Mouse (Mus musculus) thymus, adult 2 months (tissue): ENCODE data around the gene Ulbp1. TPM values are rescaled to one million over a fixed set of nuclear protein-coding genes. Genes with fewer than 3 reads are reported as not detected.
A peak's percentile ranks its signal among the peaks of the same experiment; 100 is the strongest.
"Not testable (repeated sequence)": the region's sequence is repeated elsewhere in the genome, so short reads cannot be mapped to it uniquely, and the experiment has no call there.

Source experiments
- DNase-seq: peaks from one replicate; pipeline ENCODE4 v3.0.0; 2021
- H3K27ac ChIP-seq: fragments of 200-500 bp; 2 replicates; pipeline ENCODE4 v1.5.1; 2012; ENCODE audit warnings: low read length, control low read depth; ENCODE audit not compliant: control insufficient read depth, insufficient read depth
- H3K27me3 ChIP-seq: fragments of 200-500 bp; 2 replicates; pipeline ENCODE4 v1.6.1; 2012; ENCODE audit warnings: mild to moderate bottlenecking, low read length, moderate library complexity, mixed read lengths; ENCODE audit not compliant: control insufficient read depth, insufficient read depth
- H3K36me3 ChIP-seq: fragments of 200-500 bp; 2 replicates; pipeline ENCODE4 v1.6.1; 2012; ENCODE audit warnings: mild to moderate bottlenecking, low read length, moderate library complexity; ENCODE audit not compliant: control insufficient read depth, insufficient read depth
- H3K4me1 ChIP-seq: fragments of 200-500 bp; replicated peaks from 2 replicates; pipeline ENCODE4 v1.6.1; 2012; ENCODE audit warnings: low read length; ENCODE audit not compliant: control insufficient read depth, insufficient read depth
- H3K4me3 ChIP-seq: fragments of 200-500 bp; 2 replicates; pipeline ENCODE4 v1.5.1; 2012; ENCODE audit warnings: mild to moderate bottlenecking, low read length, control low read depth, moderate library complexity; ENCODE audit not compliant: control insufficient read depth, insufficient read depth
- CTCF ChIP-seq: fragments of 200-500 bp; IDR thresholded peaks from 2 replicates; pipeline ENCODE4 v1.5.1; 2012; ENCODE audit warnings: mild to moderate bottlenecking, control low read depth, low read length, moderate library complexity, borderline replicate concordance; ENCODE audit not compliant: control insufficient read depth, poor library complexity, insufficient read depth; ENCODE audit errors: extremely low read depth
- POLR2A ChIP-seq: fragments of 200-500 bp; IDR thresholded peaks from 2 replicates; pipeline ENCODE4 v1.6.1; 2012; ENCODE audit warnings: mild to moderate bottlenecking, low read length, control low read depth, moderate library complexity; ENCODE audit not compliant: control insufficient read depth, poor library complexity, insufficient read depth; ENCODE audit errors: extremely low read depth
- WGBS: fragments of 180-500 bp; shearing (Covaris S2); methylation state at CpG from one replicate; pipeline ENCODE4 v1.1.7; 2018; 5-methylcytosine and 5-hydroxymethylcytosine counted together
- polyA plus RNA-seq: library from polyadenylated mRNA; depleted of rRNA; stranded (reverse); fragments of >200 nt; gene quantifications from 2 replicates; pipeline ENCODE4 v1.2.3, GENCODE M21; 2012; rRNA removed

Ulbp1 gene
- 8.4 and 9.5 TPM in 2 replicates for polyA plus RNA-seq

DNA sequence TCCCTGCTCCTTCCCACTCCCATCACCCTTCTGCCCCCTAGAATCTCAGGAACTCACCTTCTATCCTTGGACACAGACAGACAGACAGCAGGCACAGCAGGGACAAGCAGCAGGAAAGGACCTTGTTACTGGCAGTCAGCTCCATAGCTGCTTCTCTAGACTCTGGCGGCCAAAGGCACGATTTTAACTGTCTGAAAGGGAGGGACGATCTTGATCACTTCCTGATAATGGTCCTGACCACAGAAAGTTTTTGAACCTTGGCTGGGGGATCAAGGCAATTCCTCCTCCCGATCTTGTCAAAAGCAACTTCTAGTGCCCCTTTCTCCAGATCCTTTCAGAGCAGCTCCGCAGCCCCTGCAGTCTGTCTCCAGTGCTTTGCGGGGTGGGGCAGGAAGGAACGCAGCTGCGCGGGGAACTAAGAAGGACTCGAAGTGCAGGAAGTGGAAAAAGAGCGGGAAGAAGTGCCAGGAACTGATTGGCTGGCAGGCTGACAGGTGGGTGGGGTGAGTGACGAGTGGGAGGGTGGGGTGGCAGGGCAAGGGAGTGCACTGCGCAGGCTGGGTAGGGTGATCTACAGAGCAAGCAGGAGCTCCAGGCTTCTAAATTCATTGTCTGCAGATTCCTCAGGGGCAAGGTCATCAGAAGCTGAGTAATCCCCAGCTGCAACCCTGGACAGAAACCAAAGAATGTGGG, at the start of gene Ulbp1:
Gene Ulbp1, minus strand, starts transcription at position 442 of the 693 bp plus-strand sequence.
- DNase-seq = peak; percentile 87
- no peaks in the 10 kb centered on the region for H3K36me3 ChIP-seq
- peaks cover 12% of the 10 kb centered on the region for H3K4me1 ChIP-seq
- no peaks in the 10 kb centered on the region for H3K27me3 ChIP-seq
- WGBS = 1% methylated on average over 13 of the region's 13 CpGs
- peak within 1 kb of the TSS; percentile 65 for H3K4me3 ChIP-seq
- TF ChIP-seq POLR2A = 0 out of 2 replicates have a peak, but pooled peaks have one; percentile 33
- TF ChIP-seq CTCF = no peak
- H3K27ac ChIP-seq = peak within 1 kb of the TSS; percentile 26; the same call in 1 of the 2 replicates

- not testable (repeated sequence) for H3K4me1 ChIP-seq, H3K4me3 ChIP-seq, H3K36me3 ChIP-seq, DNase-seq, H3K27ac ChIP-seq, H3K27me3 ChIP-seq
- WGBS = 50% methylated on average over 1 of the region's 1 CpGs
Observed at GRCm38 (mm10) chr10:7498180-7498579, 24.7 kb upstream of the Ulbp1 start.

- H3K4me1 ChIP-seq, H3K4me3 ChIP-seq, H3K27me3 ChIP-seq, H3K36me3 ChIP-seq, H3K27ac ChIP-seq: not testable (repeated sequence)
- 16% methylated on average over 10 of the region's 10 CpGs for WGBS
- peak; percentile 9 for DNase-seq
Observed at GRCm38 (mm10) chr10:7492384-7492783, 18.9 kb upstream of the Ulbp1 start.

- H3K36me3 ChIP-seq = no peaks in the 10 kb centered on the region
- H3K4me1 ChIP-seq = no peaks in the 10 kb centered on the region
- DNase-seq = no peak
- H3K27me3 ChIP-seq = no peaks in the 10 kb centered on the region
- WGBS = 20% methylated on average over 4 of the region's 4 CpGs
- TF ChIP-seq POLR2A (no peak), CTCF (no peak)
- H3K27ac ChIP-seq = no peak overlapping the region
- no peak overlapping the region for H3K4me3 ChIP-seq
Observed at GRCm38 (mm10) chr10:7483650-7484049, 10.2 kb upstream of the Ulbp1 start.

GRCm38 (mm10) chr10:7474225-7474624, 787 bp upstream of the Ulbp1 start:
- 7% methylated on average over 7 of the region's 13 CpGs for WGBS
- H3K4me1 ChIP-seq = peaks cover 12% of the 10 kb centered on the region
- not testable (repeated sequence) for H3K27me3 ChIP-seq, H3K36me3 ChIP-seq, H3K27ac ChIP-seq, DNase-seq
- peak overlapping the region; percentile 24; the same call in 1 of the 2 replicates for H3K4me3 ChIP-seq

GRCm38 (mm10) chr10:7471664-7472063, 1.8 kb downstream of the Ulbp1 start:
- Histone ChIP-seq H3K4me1 (peaks cover 12% of the 10 kb centered on the region), H3K4me3 (no peak overlapping the region), H3K36me3 (peaks cover 8% of the 10 kb centered on the region), H3K27ac (no peak overlapping the region), H3K27me3 (no peaks in the 10 kb centered on the region)
- no peak for DNase-seq
- 50% methylated on average over 3 of the region's 3 CpGs for WGBS
- TF ChIP-seq POLR2A (no peak), CTCF (no peak)

GRCm38 (mm10) chr10:7470457-7470856, 3.0 kb downstream of the Ulbp1 start:
- DNase-seq = peak; percentile 13
- TF ChIP-seq POLR2A (no peak), CTCF (no peak)
- H3K27ac ChIP-seq = no peak overlapping the region
- H3K27me3 ChIP-seq = no peaks in the 10 kb centered on the region
- H3K4me3 ChIP-seq = peak overlapping the region; percentile 27; the same call in 1 of the 2 replicates
- WGBS = 6% methylated on average over 7 of the region's 7 CpGs
- H3K36me3 ChIP-seq = peaks cover 8% of the 10 kb centered on the region
- H3K4me1 ChIP-seq = peaks cover 12% of the 10 kb centered on the region

GRCm38 (mm10) chr10:7469716-7470414, 3.6 kb downstream of the Ulbp1 start:
- H3K4me1 ChIP-seq = peaks cover 12% of the 10 kb centered on the region
- WGBS = 4% methylated on average over 7 of the region's 7 CpGs
- H3K27ac ChIP-seq, H3K36me3 ChIP-seq, H3K4me3 ChIP-seq, H3K27me3 ChIP-seq: not testable (repeated sequence)
- DNase-seq = peak; percentile 62
